Mouse (Mus musculus) kidney, embryonic 16.5 days (tissue): Measurements from ENCODE around the gene Gm20388. TPM values are rescaled to one million over a fixed set of nuclear protein-coding genes. Genes with fewer than 3 reads are reported as not detected.

Experiments used
- ATAC-seq: fragments of 200-750 bp; cut with Nextera tagmentation; 2 replicates; pipeline ENCODE4 v1.8.0; 2017; ENCODE audit warnings: moderate TSS enrichment; ENCODE audit not compliant: low FRiP score, low TSS enrichment
- H3K27ac ChIP-seq: fragments of 300-500 bp; sonication (generic); 2 replicates; pipeline ENCODE4 v1.5.1; 2014; ENCODE audit warnings: low read length
- H3K27me3 ChIP-seq: fragments of 300-500 bp; sonication (generic); 2 replicates; pipeline ENCODE4 v1.6.1; 2014; ENCODE audit warnings: low read length, control low read depth, mixed read lengths; ENCODE audit not compliant: insufficient read depth
- H3K36me3 ChIP-seq: fragments of 300-500 bp; sonication (generic); 2 replicates; pipeline ENCODE4 v1.6.1; 2014; ENCODE audit warnings: low read length, control low read depth, mixed read lengths; ENCODE audit not compliant: insufficient read depth
- H3K4me1 ChIP-seq: fragments of 300-500 bp; sonication (generic); 2 replicates; pipeline ENCODE4 v1.6.1; 2014; ENCODE audit warnings: low read length, control low read depth, mixed read lengths; ENCODE audit not compliant: insufficient read depth
- H3K4me2 ChIP-seq: fragments of 300-500 bp; sonication (generic); replicated peaks from 2 replicates; pipeline ENCODE4 v1.6.1; 2014; ENCODE audit warnings: low read depth, low read length
- H3K4me3 ChIP-seq: fragments of 300-500 bp; sonication (generic); 2 replicates; pipeline ENCODE4 v1.5.1; 2014; ENCODE audit warnings: mild to moderate bottlenecking, low read length
- H3K9ac ChIP-seq: fragments of 300-500 bp; sonication (generic); replicated peaks from 2 replicates; pipeline ENCODE4 v1.6.1; 2014; ENCODE audit warnings: low read length
- H3K9me3 ChIP-seq: fragments of 300-500 bp; sonication (generic); 2 replicates; pipeline ENCODE4 v1.6.1; 2016; ENCODE audit warnings: low read length, control low read depth
- WGBS: fragments of 180-500 bp; shearing (Covaris S2); extraction: QIAGEN DNeasy Blood & Tissue Kit; methylation state at CpG from one replicate; pipeline ENCODE4 v1.1.7; 2014; 5-methylcytosine and 5-hydroxymethylcytosine counted together
- polyA plus RNA-seq: library from polyadenylated mRNA; unstranded; fragments of >200 nt; fragmentation: Nextera tagmentation; extraction: Ambion mirVana; gene quantifications from 2 replicates; pipeline ENCODE4 v1.2.1, GENCODE M21; 2015

The Gm20388 gene
- polyA plus RNA-seq, 1 experiment from 2014 or later: 7.7 TPM

GRCm38 (mm10) chr8:122931834-122932560, 3021.4 kb downstream of the Gm20388 start:
- H3K27me3 ChIP-seq: no peaks in the 10 kb centered on the region
- H3K4me3 ChIP-seq: no peak overlapping the region
- H3K9me3 ChIP-seq: no peaks in the 10 kb centered on the region
- H3K4me1 ChIP-seq: peaks cover 25% of the 10 kb centered on the region
- no peak overlapping the region for H3K4me2 ChIP-seq
- ATAC-seq: no peak
- no peak overlapping the region for H3K9ac ChIP-seq
- 0 out of 2 replicates have a peak, but pooled peaks cover 4% of the 10 kb centered on the region for H3K36me3 ChIP-seq
- no peak overlapping the region for H3K27ac ChIP-seq
- WGBS: 75% methylated on average over 3 of the region's 3 CpGs

GRCm38 (mm10) chr8:122932561-122932959, 3021.9 kb downstream of the Gm20388 start:
- H3K27me3 ChIP-seq: no peaks in the 10 kb centered on the region
- H3K4me1 ChIP-seq: peaks cover 31% of the 10 kb centered on the region
- H3K9ac ChIP-seq: no peak overlapping the region
- ATAC-seq: no peak
- H3K9me3 ChIP-seq: no peaks in the 10 kb centered on the region
- H3K36me3 ChIP-seq: 0 out of 2 replicates have a peak, but pooled peaks cover 4% of the 10 kb centered on the region
- WGBS: 96% methylated on average over 2 of the region's 2 CpGs
- H3K4me3 ChIP-seq: no peak overlapping the region
- H3K27ac ChIP-seq: no peak overlapping the region
- H3K4me2 ChIP-seq: no peak overlapping the region

- no peaks in the 10 kb centered on the region for H3K9me3 ChIP-seq
- ATAC-seq: no peak
- H3K36me3 ChIP-seq: no peaks in the 10 kb centered on the region
- H3K4me2 ChIP-seq: no peak overlapping the region
- no peaks in the 10 kb centered on the region for H3K27me3 ChIP-seq
- no peak overlapping the region for H3K9ac ChIP-seq
- no peak overlapping the region for H3K4me3 ChIP-seq
- H3K4me1 ChIP-seq: peaks cover 45% of the 10 kb centered on the region
- no peak overlapping the region for H3K27ac ChIP-seq
Observed at GRCm38 (mm10) chr8:122933973-122934372, 3023.3 kb downstream of the Gm20388 start.

GRCm38 (mm10) chr8:122935118-122935517, 3024.5 kb downstream of the Gm20388 start:
- Histone ChIP-seq H3K9me3 (no peaks in the 10 kb centered on the region), H3K36me3 (no peaks in the 10 kb centered on the region), H3K4me2 (no peak overlapping the region), H3K27ac (no peak overlapping the region), H3K27me3 (no peaks in the 10 kb centered on the region), H3K4me3 (no peak overlapping the region), H3K4me1 (peaks cover 51% of the 10 kb centered on the region), H3K9ac (no peak overlapping the region)
- 41% methylated on average over 1 of the region's 1 CpGs for WGBS
- no peak for ATAC-seq

- Histone ChIP-seq H3K9me3 (no peaks in the 10 kb centered on the region), H3K4me3 (no peak overlapping the region), H3K4me2 (no peak overlapping the region), H3K4me1 (peaks cover 51% of the 10 kb centered on the region), H3K36me3 (no peaks in the 10 kb centered on the region), H3K27me3 (no peaks in the 10 kb centered on the region), H3K27ac (no peak overlapping the region), H3K9ac (no peak overlapping the region)
- 84% methylated on average over 3 of the region's 3 CpGs for WGBS
- ATAC-seq: no peak
Observed at GRCm38 (mm10) chr8:122935912-122936311, 3025.3 kb downstream of the Gm20388 start.

- 0 out of 2 replicates have a peak overlapping the region, but pooled peaks have one; percentile 35 for H3K27ac ChIP-seq
- peaks cover 47% of the 10 kb centered on the region for H3K4me1 ChIP-seq
- H3K4me3 ChIP-seq: no peak overlapping the region
- no peaks in the 10 kb centered on the region for H3K27me3 ChIP-seq
- H3K4me2 ChIP-seq: no peak overlapping the region
- ATAC-seq: no peak
- 44% methylated on average over 2 of the region's 2 CpGs for WGBS
- no peak overlapping the region for H3K9ac ChIP-seq
- no peaks in the 10 kb centered on the region for H3K9me3 ChIP-seq
- no peaks in the 10 kb centered on the region for H3K36me3 ChIP-seq
Observed at GRCm38 (mm10) chr8:122937545-122938053, 3027.0 kb downstream of the Gm20388 start.

- Histone ChIP-seq H3K27me3 (no peaks in the 10 kb centered on the region), H3K27ac (peak overlapping the region; percentile 35; the same call in 1 of the 2 replicates), H3K9ac (no peak overlapping the region), H3K4me1 (peaks cover 45% of the 10 kb centered on the region), H3K4me3 (no peak overlapping the region), H3K4me2 (no peak overlapping the region), H3K9me3 (no peaks in the 10 kb centered on the region), H3K36me3 (no peaks in the 10 kb centered on the region)
- WGBS: 76% methylated on average over 3 of the region's 3 CpGs
- no peak for ATAC-seq
Observed at GRCm38 (mm10) chr8:122938170-122938569, 3027.5 kb downstream of the Gm20388 start.

GRCm38 (mm10) chr8:122938591-122938990, 3027.9 kb downstream of the Gm20388 start:
- Histone ChIP-seq H3K4me1 (peaks cover 41% of the 10 kb centered on the region), H3K9me3 (no peaks in the 10 kb centered on the region), H3K4me2 (no peak overlapping the region), H3K9ac (no peak overlapping the region), H3K36me3 (no peaks in the 10 kb centered on the region), H3K4me3 (no peak overlapping the region), H3K27me3 (no peaks in the 10 kb centered on the region), H3K27ac (no peak overlapping the region)
- WGBS: 13% methylated on average over 4 of the region's 4 CpGs
- peak; percentile 69 for ATAC-seq

GRCm38 (mm10) chr8:122942803-122943713, 3032.4 kb downstream of the Gm20388 start:
- no peak overlapping the region for H3K4me3 ChIP-seq
- no peak overlapping the region for H3K4me2 ChIP-seq
- no peak overlapping the region for H3K27ac ChIP-seq
- H3K27me3 ChIP-seq: no peaks in the 10 kb centered on the region
- H3K9ac ChIP-seq: no peak overlapping the region
- peaks cover 15% of the 10 kb centered on the region for H3K4me1 ChIP-seq
- 80% methylated on average over 9 of the region's 9 CpGs for WGBS
- no peaks in the 10 kb centered on the region for H3K36me3 ChIP-seq
- H3K9me3 ChIP-seq: no peaks in the 10 kb centered on the region
- ATAC-seq: no peak
